Mouse (Mus musculus) E14TG2a.4 (cell line): ENCODE results near the gene Ica1.

ENCODE experiments used
- H3K27me3 ChIP-seq: 2 replicates; pipeline ENCODE4 v1.6.1; 2014; ENCODE audit warnings: low read length, control low read depth; ENCODE audit not compliant: insufficient read depth
- H3K36me3 ChIP-seq: 2 replicates; pipeline ENCODE4 v1.6.1; 2014; ENCODE audit warnings: low read length, control low read depth; ENCODE audit not compliant: insufficient read depth
- H3K4me1 ChIP-seq: replicated peaks from 2 replicates; pipeline ENCODE4 v1.6.1; 2014; ENCODE audit warnings: low read depth, low read length, control low read depth
- H3K4me3 ChIP-seq: replicated peaks from 2 replicates; pipeline ENCODE4 v1.5.1; 2014; ENCODE audit warnings: mild to moderate bottlenecking, low read length
- H3K9me3 ChIP-seq: 2 replicates; pipeline ENCODE4 v1.6.1; 2014; ENCODE audit warnings: low read length, control low read depth
- CTCF ChIP-seq: conservative IDR thresholded peaks from 2 replicates; pipeline ENCODE4 v1.5.1; 2014; ENCODE audit warnings: low read length
- NANOG ChIP-seq: IDR thresholded peaks from 2 replicates; pipeline ENCODE4 v1.6.1; 2014; ENCODE audit warnings: borderline replicate concordance, low read length, mixed read lengths
- POU5F1 ChIP-seq: IDR thresholded peaks from 2 replicates; pipeline ENCODE4 v1.6.1; 2014; ENCODE audit warnings: low read length, borderline replicate concordance

Ica1 gene

DNA sequence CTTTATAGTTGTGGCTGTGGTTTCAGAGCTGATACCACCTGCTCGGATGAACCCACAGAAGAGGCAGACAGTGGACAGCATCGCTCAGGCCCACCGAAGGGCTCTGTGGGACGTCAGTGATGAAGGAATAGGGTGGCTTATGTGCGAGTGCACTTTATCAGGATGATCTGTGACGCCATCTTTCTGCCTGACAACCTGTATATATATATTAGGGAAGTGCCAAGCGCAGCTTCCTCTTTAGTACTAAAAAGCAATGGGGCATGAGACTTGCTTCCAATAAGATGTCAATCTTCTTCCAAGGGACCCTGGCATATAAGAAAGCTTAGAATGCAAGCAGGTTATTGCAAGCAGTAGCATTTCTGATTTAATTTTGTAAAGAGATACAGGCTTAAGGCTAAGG is 127.9 kb downstream of the Ica1 start:
- H3K27me3 ChIP-seq, result no peaks in the 10 kb centered on the region
- no peaks in the 10 kb centered on the region for H3K4me1 ChIP-seq
- no peak for TF ChIP-seq CTCF
- no peak for TF ChIP-seq POU5F1
- TF ChIP-seq NANOG, result no peak
- no peaks in the 10 kb centered on the region for H3K9me3 ChIP-seq
- no peak overlapping the region for H3K4me3 ChIP-seq
- H3K36me3 ChIP-seq, result no peaks in the 10 kb centered on the region

DNA sequence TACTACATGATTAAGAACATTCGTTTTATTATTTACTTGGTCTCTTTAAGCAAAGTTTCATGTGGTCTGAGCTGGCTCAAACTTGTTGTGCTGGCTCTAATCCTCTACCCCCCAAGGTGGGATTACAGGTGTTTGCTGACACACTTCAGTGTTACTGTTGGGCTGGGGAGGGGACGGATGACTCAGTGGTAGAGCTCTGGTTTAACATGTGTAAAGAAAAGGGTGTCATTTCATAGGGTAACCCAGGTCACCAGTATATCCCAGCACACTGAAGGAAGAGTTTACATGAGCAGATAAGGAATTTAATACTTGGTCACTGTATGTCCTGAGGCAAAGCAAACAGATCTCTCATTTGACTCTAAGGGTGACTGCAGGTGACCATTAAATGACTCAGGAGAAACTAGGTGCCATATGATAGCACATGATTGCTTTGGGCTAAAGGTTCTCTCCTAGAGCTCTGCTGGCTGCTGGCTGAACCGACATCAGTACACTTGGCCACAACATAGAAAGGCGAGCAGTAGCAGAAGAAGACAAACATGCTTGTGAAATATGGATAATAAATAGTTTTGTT is 128.9 kb downstream of the Ica1 start:
- no peak for TF ChIP-seq CTCF
- no peak for TF ChIP-seq POU5F1
- TF ChIP-seq NANOG, result no peak
- H3K4me1 ChIP-seq, result peaks cover 5% of the 10 kb centered on the region
- H3K9me3 ChIP-seq, result no peaks in the 10 kb centered on the region
- no peak overlapping the region for H3K4me3 ChIP-seq
- H3K27me3 ChIP-seq, result no peaks in the 10 kb centered on the region
- H3K36me3 ChIP-seq, result no peaks in the 10 kb centered on the region

DNA sequence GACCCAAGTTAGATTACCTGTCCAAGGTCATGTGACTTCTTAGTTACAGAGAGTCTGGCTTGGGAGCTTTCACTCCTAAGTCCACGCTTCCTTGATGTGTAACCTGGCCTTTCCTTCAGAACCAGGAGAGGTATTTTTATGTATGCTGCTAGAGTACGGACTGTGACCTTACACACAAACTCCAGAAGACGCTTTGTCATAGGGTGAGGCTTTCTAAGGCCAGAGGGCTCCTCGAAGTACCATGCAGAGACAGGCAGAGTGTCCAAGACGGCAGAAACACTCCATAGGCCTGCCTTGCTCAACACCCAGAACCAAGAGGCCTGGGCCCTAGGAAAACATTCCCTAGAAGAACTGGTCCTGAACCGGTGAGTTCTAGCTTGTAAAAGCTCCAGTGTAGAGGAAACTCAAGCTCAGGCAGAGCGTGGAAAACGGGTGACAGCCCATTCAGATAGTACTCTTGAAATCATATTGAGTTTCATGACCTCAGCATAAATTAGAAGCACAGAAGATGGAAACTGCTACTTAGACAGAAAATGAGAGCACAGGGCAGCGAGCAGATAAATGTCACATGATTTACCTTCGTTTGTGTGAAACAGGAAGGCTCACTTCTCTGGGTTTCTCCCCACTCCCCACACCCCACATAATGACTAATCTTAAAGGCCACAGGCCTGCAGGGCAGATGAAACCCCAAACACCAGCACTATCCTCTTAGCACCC is 129.9 kb downstream of the Ica1 start:
- TF ChIP-seq POU5F1 (no peak), NANOG (no peak), CTCF (no peak)
- Histone ChIP-seq H3K4me3 (no peak overlapping the region), H3K4me1 (peaks cover 5% of the 10 kb centered on the region), H3K27me3 (no peaks in the 10 kb centered on the region), H3K9me3 (no peaks in the 10 kb centered on the region), H3K36me3 (no peaks in the 10 kb centered on the region)

DNA sequence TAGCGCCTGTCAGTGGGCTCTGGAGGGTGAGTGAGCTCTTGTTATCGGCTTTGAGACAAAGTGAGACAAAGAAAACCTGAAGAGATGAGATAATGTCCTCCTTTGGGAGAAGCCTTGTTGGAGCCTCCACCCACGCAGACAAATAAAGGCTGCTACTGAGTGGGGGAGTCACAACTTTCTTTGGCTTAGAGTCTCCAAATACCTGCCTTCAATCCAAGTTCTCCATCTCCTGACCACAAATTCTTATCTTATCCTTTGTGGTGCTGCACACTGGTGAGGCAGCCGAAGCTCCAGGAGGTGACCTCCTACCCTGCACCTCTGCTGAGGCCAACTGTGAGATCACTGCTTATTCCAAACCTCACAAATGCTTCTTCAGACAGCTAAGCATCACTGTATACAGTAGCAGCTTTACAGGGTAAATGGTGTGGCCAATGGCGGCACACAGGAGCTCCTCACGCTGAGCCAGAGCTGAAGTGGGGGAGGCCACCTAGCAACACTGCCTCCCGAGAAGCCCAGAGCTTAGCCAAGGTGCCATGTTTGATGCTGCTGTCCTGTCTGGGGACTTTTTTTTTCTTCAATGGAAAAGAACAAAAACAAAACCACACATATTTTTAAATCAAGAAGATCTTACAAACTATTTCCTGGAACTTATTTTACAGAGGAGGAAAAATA is 130.6 kb downstream of the Ica1 start:
- H3K4me1 ChIP-seq, result peaks cover 5% of the 10 kb centered on the region
- H3K4me3 ChIP-seq, result no peak overlapping the region
- no peaks in the 10 kb centered on the region for H3K27me3 ChIP-seq
- no peaks in the 10 kb centered on the region for H3K36me3 ChIP-seq
- no peaks in the 10 kb centered on the region for H3K9me3 ChIP-seq
- TF ChIP-seq CTCF (no peak), NANOG (no peak), POU5F1 (no peak)

DNA sequence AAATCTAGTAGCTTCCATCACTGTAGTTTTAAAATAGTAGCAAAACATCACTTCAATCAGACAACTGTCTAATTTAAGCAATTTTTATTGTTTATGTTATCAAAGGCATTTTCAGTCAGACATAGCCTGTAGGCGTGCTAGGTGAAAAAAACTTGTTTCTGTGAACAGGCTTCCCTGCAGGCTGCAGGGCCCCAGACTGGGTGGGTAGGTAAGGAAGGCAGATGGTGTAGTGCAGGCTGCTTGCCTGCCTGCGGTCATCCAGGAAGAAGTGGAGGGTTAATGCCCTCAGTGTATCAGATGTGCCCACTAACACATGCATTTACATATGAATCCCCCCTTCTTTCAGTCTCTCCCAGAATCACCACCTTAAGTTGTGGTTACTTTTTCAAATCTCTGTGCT is 132.6 kb downstream of the Ica1 start:
- Histone ChIP-seq H3K36me3 (no peaks in the 10 kb centered on the region), H3K9me3 (no peaks in the 10 kb centered on the region), H3K27me3 (no peaks in the 10 kb centered on the region), H3K4me3 (no peak overlapping the region), H3K4me1 (peaks cover 5% of the 10 kb centered on the region)
- TF ChIP-seq POU5F1 (no peak), CTCF (no peak), NANOG (no peak)

DNA sequence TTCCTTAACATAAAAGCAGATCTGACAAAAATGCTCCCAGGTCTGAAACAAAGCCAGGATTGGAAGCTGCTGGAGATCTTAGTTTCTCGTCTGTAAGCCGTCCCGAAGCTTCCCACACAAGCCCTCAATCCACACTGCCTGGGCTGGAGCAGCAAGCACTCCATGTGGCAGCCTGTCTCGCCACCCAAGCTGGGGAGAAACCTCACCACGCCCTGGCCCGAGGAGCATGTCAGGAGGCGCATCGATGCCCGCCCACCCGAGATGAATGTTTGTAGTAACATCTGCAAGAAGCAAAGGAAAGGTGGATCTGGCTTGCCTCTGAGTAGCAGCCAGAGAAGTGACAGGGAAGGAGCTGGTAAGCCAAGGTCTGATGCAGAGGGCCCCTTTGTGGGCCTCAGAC is 133.6 kb downstream of the Ica1 start:
- H3K4me1 ChIP-seq, result peaks cover 5% of the 10 kb centered on the region
- H3K4me3 ChIP-seq, result no peak overlapping the region
- no peaks in the 10 kb centered on the region for H3K27me3 ChIP-seq
- H3K36me3 ChIP-seq, result no peaks in the 10 kb centered on the region
- no peak for TF ChIP-seq POU5F1
- no peak for TF ChIP-seq CTCF
- no peak for TF ChIP-seq NANOG
- no peaks in the 10 kb centered on the region for H3K9me3 ChIP-seq

DNA sequence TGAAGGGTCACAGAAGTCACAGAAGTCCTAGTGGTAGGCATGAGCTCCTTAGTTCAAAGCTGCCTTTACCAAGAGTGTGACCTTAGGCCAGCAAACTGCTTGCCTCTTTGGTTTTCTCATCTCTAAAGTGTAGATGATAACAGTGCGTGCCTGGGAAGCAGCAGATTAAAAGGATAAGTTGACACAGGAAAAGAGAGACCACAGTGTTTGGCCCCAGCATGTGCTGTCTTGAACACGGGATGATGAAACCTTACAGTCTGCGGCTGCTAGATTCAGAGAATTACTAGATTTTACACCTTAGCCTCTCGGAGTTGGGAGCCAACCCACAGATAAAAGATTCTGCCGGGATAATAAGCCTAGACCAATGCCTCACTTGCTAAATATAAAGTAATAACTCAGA is 137.4 kb downstream of the Ica1 start:
- no peaks in the 10 kb centered on the region for H3K27me3 ChIP-seq
- no peak overlapping the region for H3K4me3 ChIP-seq
- H3K9me3 ChIP-seq, result no peaks in the 10 kb centered on the region
- peaks cover 5% of the 10 kb centered on the region for H3K4me1 ChIP-seq
- no peaks in the 10 kb centered on the region for H3K36me3 ChIP-seq
- TF ChIP-seq NANOG (no peak), POU5F1 (no peak), CTCF (no peak)

DNA sequence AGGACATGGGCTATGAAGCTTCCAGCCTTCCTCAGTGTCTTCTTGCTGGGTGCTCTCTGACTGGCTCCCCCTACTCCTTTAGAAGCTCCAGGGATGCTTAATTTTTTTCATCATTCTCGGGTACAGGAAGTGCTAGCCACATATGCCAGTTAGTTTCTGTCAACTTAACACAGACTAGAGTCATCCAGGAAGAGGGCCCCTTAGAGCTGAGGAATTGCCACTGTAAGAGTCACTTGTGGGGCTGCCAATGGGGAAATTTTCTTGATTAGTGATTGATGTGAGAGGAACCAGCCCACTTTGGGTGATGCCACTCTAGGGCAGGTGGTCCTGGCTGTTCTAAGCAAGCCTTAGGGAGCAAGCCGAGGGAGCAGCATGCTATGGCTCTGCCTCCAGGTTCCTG is 138.8 kb downstream of the Ica1 start:
- H3K4me1 ChIP-seq, result 0 out of 2 replicates have a peak, but pooled peaks cover under 1% of the 10 kb centered on the region
- no peak for TF ChIP-seq POU5F1
- no peak for TF ChIP-seq NANOG
- TF ChIP-seq CTCF, result no peak
- H3K27me3 ChIP-seq, result no peaks in the 10 kb centered on the region

More for the DNA sequence above, 138.8 kb downstream of the Ica1 start:
- H3K9me3 ChIP-seq, result no peaks in the 10 kb centered on the region
- no peaks in the 10 kb centered on the region for H3K36me3 ChIP-seq
- no peak overlapping the region for H3K4me3 ChIP-seq
